Mouse (Mus musculus) liver, embryonic 14.5 days (tissue): Measurements from ENCODE around the gene Smc3. TPM values are rescaled to one million over a fixed set of nuclear protein-coding genes. Genes with fewer than 3 reads are reported as not detected.
A peak's percentile ranks its signal among the peaks of the same experiment; 100 is the strongest.
"Not testable (repeated sequence)": the region's sequence is repeated elsewhere in the genome, so short reads cannot be mapped to it uniquely, and the experiment has no call there.

Source experiments
- ATAC-seq: fragments of 200-750 bp; cut with Nextera tagmentation; 2 replicates; pipeline ENCODE4 v1.8.0; 2017; ENCODE audit warnings: moderate number of reproducible peaks, mild to moderate bottlenecking, moderate library complexity; ENCODE audit not compliant: insufficient read depth
- DNase-seq, 3 experiments: peaks; one replicate each; pipeline ENCODE4 v3.0.0-alpha.2; 2012 to 2013; ENCODE audit warnings: low read depth in 3 of 3, low spot score in 3 of 3
- H3K27ac ChIP-seq: fragments of 300-500 bp; sonication (generic); 2 replicates; pipeline ENCODE4 v1.5.1; 2014; ENCODE audit warnings: moderate library complexity, mild to moderate bottlenecking, control low read depth, inconsistent platforms
- H3K27me3 ChIP-seq: fragments of 300-500 bp; sonication (generic); 2 replicates; pipeline ENCODE4 v1.6.1; 2014; ENCODE audit warnings: mild to moderate bottlenecking, low read length, moderate library complexity; ENCODE audit not compliant: control insufficient read depth, insufficient read depth
- H3K36me3 ChIP-seq: fragments of 300-500 bp; sonication (generic); replicated peaks from 2 replicates; pipeline ENCODE4 v1.6.1; 2014; ENCODE audit warnings: low read depth; ENCODE audit not compliant: control insufficient read depth, insufficient read depth
- H3K4me1 ChIP-seq, 2 experiments: fragments of 200-500 bp in 1 of 2; fragments of 300-500 bp in 1 of 2; sonication (generic) in 1 of 2; replicated peaks; 2 replicates each; pipeline ENCODE4 v1.6.1; 2012 to 2014; ENCODE audit warnings: antibody characterized with exemption in 1 of 2, inconsistent platforms in 1 of 2, low read length in 1 of 2; ENCODE audit not compliant: control insufficient read depth in 2 of 2, insufficient read depth in 2 of 2
- H3K4me2 ChIP-seq: fragments of 300-500 bp; sonication (generic); 2 replicates; pipeline ENCODE4 v1.6.1; 2014; ENCODE audit warnings: low read depth, mild to moderate bottlenecking, control low read depth, moderate library complexity
- H3K4me3 ChIP-seq, 2 experiments: fragments of 200-500 bp in 1 of 2; fragments of 300-500 bp in 1 of 2; sonication (generic) in 1 of 2; 2 replicates each; pipeline ENCODE4 v1.5.1; 2012 to 2014; ENCODE audit warnings: low read depth in 2 of 2, low read length in 2 of 2, mild to moderate bottlenecking in 2 of 2, control low read depth in 1 of 2, inconsistent platforms in 1 of 2, moderate library complexity in 1 of 2; ENCODE audit not compliant: insufficient read depth in 1 of 2
- H3K9ac ChIP-seq: fragments of 300-500 bp; sonication (generic); replicated peaks from 2 replicates; pipeline ENCODE4 v1.6.1; 2014; ENCODE audit warnings: mild to moderate bottlenecking, control low read depth, moderate library complexity
- H3K9me3 ChIP-seq: fragments of 300-500 bp; sonication (generic); 2 replicates; pipeline ENCODE4 v1.6.1; 2016; ENCODE audit warnings: low read length, mixed read lengths; ENCODE audit not compliant: control insufficient read depth
- CTCF ChIP-seq: IDR thresholded peaks from 2 replicates; pipeline ENCODE4 v1.5.1; 2016; ENCODE audit warnings: antibody characterized with exemption, low read depth, control low read depth
- EP300 ChIP-seq: IDR thresholded peaks from 2 replicates; pipeline ENCODE4 v1.6.1; 2016; ENCODE audit warnings: antibody characterized with exemption, low read depth
- WGBS: fragments of 180-500 bp; shearing (Covaris S2); extraction: QIAGEN DNeasy Blood & Tissue Kit; methylation state at CpG from one replicate; pipeline ENCODE4 v1.1.7; 2014; ENCODE audit not compliant: insufficient replicate concordance; 5-methylcytosine and 5-hydroxymethylcytosine counted together
- polyA plus RNA-seq, 2 experiments: library from polyadenylated mRNA; depleted of rRNA in 1 of 2; stranded (reverse) in 1 of 2; unstranded in 1 of 2; fragments of >200 nt; fragmentation: Nextera tagmentation in 1 of 2; extraction: Ambion mirVana in 1 of 2; gene quantifications; 2 replicates each; pipeline versions ENCODE4 v1.2.1 to v1.2.3; 2012 to 2014

Gene Smc3
- polyA plus RNA-seq, 2 experiments: 25.2 to 30.3 TPM

- Histone ChIP-seq H3K9ac (no peak overlapping the region), H3K27me3 (no peaks in the 10 kb centered on the region), H3K4me3 (no peak overlapping the region), H3K36me3 (no peaks in the 10 kb centered on the region), H3K4me1 (peaks cover 0 to 17% of the 10 kb centered on the region in 2 experiments; a peak in 3 of 4 replicates), H3K4me2 (no peak overlapping the region), H3K9me3 (no peaks in the 10 kb centered on the region), H3K27ac (no peak overlapping the region)
- ATAC-seq: no peak
- DNase-seq: no peak
- 64% methylated on average over 7 of the region's 7 CpGs for WGBS
- TF ChIP-seq CTCF (no peak), EP300 (no peak)
Observed at GRCm38 (mm10) chr19:53576061-53576460, 24.1 kb upstream of the Smc3 start.

- H3K27me3 ChIP-seq: no peaks in the 10 kb centered on the region
- H3K36me3 ChIP-seq: no peaks in the 10 kb centered on the region
- H3K4me1 ChIP-seq: peaks cover 0 to 8% of the 10 kb centered on the region in 2 experiments; a peak in 1 of 4 replicates
- no peak overlapping the region for H3K9ac ChIP-seq
- TF ChIP-seq CTCF (no peak), EP300 (no peak)
- 68% methylated on average over 11 of the region's 11 CpGs for WGBS
- H3K4me3 ChIP-seq: no peak overlapping the region
- ATAC-seq: no peak
- no peak for DNase-seq
- H3K9me3 ChIP-seq: no peaks in the 10 kb centered on the region
- no peak overlapping the region for H3K27ac ChIP-seq
- no peak overlapping the region for H3K4me2 ChIP-seq
Observed at GRCm38 (mm10) chr19:53577025-53577800, 23.0 kb upstream of the Smc3 start.

- Histone ChIP-seq H3K9me3 (no peaks in the 10 kb centered on the region), H3K27ac (no peak overlapping the region), H3K36me3 (no peaks in the 10 kb centered on the region), H3K4me3 (no peak overlapping the region), H3K4me1 (peaks cover 0 to 8% of the 10 kb centered on the region in 2 experiments; a peak in 1 of 4 replicates), H3K27me3 (no peaks in the 10 kb centered on the region), H3K9ac (no peak overlapping the region), H3K4me2 (no peak overlapping the region)
- ATAC-seq (no peak), DNase-seq (peak in 2 of 3 experiments; percentile 47 to 50)
- WGBS: 8% methylated on average over 8 of the region's 8 CpGs
- TF ChIP-seq EP300 (no peak), CTCF (peak; percentile 83)
Observed at GRCm38 (mm10) chr19:53578597-53579252, 21.5 kb upstream of the Smc3 start.

- H3K9me3 ChIP-seq, ATAC-seq, H3K27me3 ChIP-seq, H3K9ac ChIP-seq, H3K4me2 ChIP-seq, DNase-seq, H3K27ac ChIP-seq, H3K36me3 ChIP-seq, H3K4me1 ChIP-seq, H3K4me3 ChIP-seq: not testable (repeated sequence)
- 73% methylated on average over 8 of the region's 8 CpGs for WGBS
Observed at GRCm38 (mm10) chr19:53580271-53580670, 19.9 kb upstream of the Smc3 start.

- WGBS: 66% methylated on average over 3 of the region's 3 CpGs
- not testable (repeated sequence) for ATAC-seq, H3K9ac ChIP-seq, H3K4me2 ChIP-seq, H3K4me3 ChIP-seq, H3K27me3 ChIP-seq, DNase-seq, H3K9me3 ChIP-seq, H3K36me3 ChIP-seq, H3K27ac ChIP-seq, H3K4me1 ChIP-seq
Observed at GRCm38 (mm10) chr19:53587686-53588085, 12.5 kb upstream of the Smc3 start.

GRCm38 (mm10) chr19:53588968-53589367 lies 11.2 kb upstream of the Smc3 start, which contains the start of gene Nutf2-ps1:
Nutf2-ps1 (minus strand) TSS chr19:53589068.
- not testable (repeated sequence) for ATAC-seq, H3K4me1 ChIP-seq, H3K27me3 ChIP-seq, H3K36me3 ChIP-seq, DNase-seq, H3K27ac ChIP-seq, H3K4me2 ChIP-seq, H3K9ac ChIP-seq, H3K9me3 ChIP-seq, H3K4me3 ChIP-seq
- WGBS: 87% methylated on average over 7 of the region's 7 CpGs
